Mouse (Mus musculus) frontal cortex, postnatal 36 days (tissue): ENCODE results near the gene Catsper3.

Source experiments
- DNase-seq, 2 experiments: peaks; one replicate each; pipeline ENCODE4 v3.0.0; 2022; ENCODE audit warnings: low spot score in 2 of 2

Catsper3 gene

GRCm38 (mm10) chr13:55852205-55852604 is 67.8 kb downstream of the Catsper3 start:
- DNase-seq = no peak

- DNase-seq = no peak
These were observed 71.4 kb downstream of the Catsper3 start for GRCm38 (mm10) chr13:55855793-55856192.

- DNase-seq = no peak
These were observed 74.1 kb downstream of the Catsper3 start for GRCm38 (mm10) chr13:55858463-55858862.
